In the genomic region with DNA sequence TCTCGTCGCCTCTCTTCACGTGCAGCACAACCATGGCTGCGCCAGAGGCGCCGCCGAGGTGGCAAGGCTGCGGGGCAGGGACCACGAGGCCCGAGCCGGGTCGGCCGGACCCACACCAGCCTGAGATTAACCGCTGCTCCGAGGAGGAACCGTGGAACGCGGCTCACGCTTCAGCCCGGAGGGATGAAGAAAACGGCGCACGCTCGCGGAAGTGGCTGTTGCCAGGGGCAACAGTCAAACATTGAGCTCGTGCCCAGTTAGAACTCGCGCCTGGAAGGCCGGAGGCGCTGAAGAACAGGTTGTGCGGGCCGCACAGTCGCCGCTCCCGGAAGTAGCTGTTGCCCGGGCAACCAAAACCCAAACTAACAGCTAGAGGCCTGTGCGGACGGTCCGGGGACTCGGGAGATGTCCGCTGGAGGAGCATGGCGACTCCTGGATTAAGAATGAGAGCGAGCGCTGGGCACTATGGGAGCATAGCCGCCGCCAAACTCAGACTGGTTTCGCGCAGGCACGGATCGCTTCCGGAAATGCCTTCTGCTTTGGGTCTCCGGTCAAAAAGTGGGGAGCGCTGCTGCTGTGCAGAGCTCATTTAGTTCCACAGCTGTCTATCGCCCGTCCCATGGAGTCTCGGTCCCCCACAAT, we compare ENCODE assay signal across 8 mouse cellular contexts. TPM values are rescaled to one million over a fixed set of nuclear protein-coding genes. Genes with fewer than 3 reads are reported as not detected.
A peak's percentile ranks its signal among the peaks of the same experiment; 100 is the strongest.
DNase-seq lines count a peak whose midpoint lies in the region; ATAC-seq lines count a peak whose summit lies in the region.

A gene (minus strand): TSS at position 428 of the 642 bp plus-strand sequence.

- peaks cover 24% of the 10 kb centered on the region for H3K36me3 ChIP-seq in heart, embryonic 13.5 days
- peaks cover 19% of the 10 kb centered on the region for H3K36me3 ChIP-seq in liver, embryonic 12.5 days
- no peaks in the 10 kb centered on the region for H3K36me3 ChIP-seq in stomach, embryonic 15.5 days

- H3K27ac ChIP-seq in brown adipose tissue, adult 24 weeks (replicated peaks; ENCODE audit: low read depth, low read length), result peak within 1 kb of the TSS; percentile 44
- H3K27ac ChIP-seq in heart, embryonic 13.5 days (replicated peaks), result peak within 1 kb of the TSS; percentile 81
- H3K27ac ChIP-seq in liver, embryonic 12.5 days, result peak within 1 kb of the TSS; percentile 83
- H3K27ac ChIP-seq in stomach, embryonic 15.5 days, result peak within 1 kb of the TSS; percentile 85

- no peaks in the 10 kb centered on the region for H3K27me3 ChIP-seq in heart, embryonic 13.5 days (replicated peaks)
- no peaks in the 10 kb centered on the region for H3K27me3 ChIP-seq in liver, embryonic 12.5 days (replicated peaks)
- H3K27me3 ChIP-seq in stomach, embryonic 15.5 days (replicated peaks), result no peaks in the 10 kb centered on the region

- no peaks in the 10 kb centered on the region for H3K9me3 ChIP-seq in heart, embryonic 13.5 days
- no peaks in the 10 kb centered on the region for H3K9me3 ChIP-seq in liver, embryonic 12.5 days (replicated peaks)
- H3K9me3 ChIP-seq in stomach, embryonic 15.5 days, result no peaks in the 10 kb centered on the region

- WGBS in heart, embryonic 13.5 days, result 0% methylated on average over 56 of the region's 56 CpGs
- WGBS in liver, embryonic 12.5 days (ENCODE audit: insufficient replicate concordance), result under 1% methylated on average over 56 of the region's 56 CpGs
- under 1% methylated on average over 56 of the region's 56 CpGs for WGBS in stomach, embryonic 15.5 days

- peak within 1 kb of the TSS; percentile 83 for H3K9ac ChIP-seq in heart, embryonic 13.5 days
- peak within 1 kb of the TSS; percentile 88 for H3K9ac ChIP-seq in liver, embryonic 12.5 days
- peak within 1 kb of the TSS; percentile 68 for H3K9ac ChIP-seq in stomach, embryonic 15.5 days

- no peaks in the 10 kb centered on the region for H3K4me1 ChIP-seq in brown adipose tissue, adult 24 weeks (ENCODE audit: control insufficient read depth, insufficient read depth, insufficient read length, low read length)
- H3K4me1 ChIP-seq in heart, embryonic 13.5 days, result peaks cover 9% of the 10 kb centered on the region; the same call in 1 of the 2 replicates
- H3K4me1 ChIP-seq in liver, embryonic 12.5 days, result peaks cover 12% of the 10 kb centered on the region
- H3K4me1 ChIP-seq in stomach, embryonic 15.5 days, result peaks cover 3% of the 10 kb centered on the region; the same call in 1 of the 2 replicates

- H3K4me2 ChIP-seq in heart, embryonic 13.5 days, result peak within 1 kb of the TSS; percentile 86
- peak within 1 kb of the TSS; percentile 92 for H3K4me2 ChIP-seq in liver, embryonic 12.5 days
- H3K4me2 ChIP-seq in stomach, embryonic 15.5 days, result peak within 1 kb of the TSS; percentile 81

- ATAC-seq in heart, embryonic 13.5 days (ENCODE audit: extremely low read depth, insufficient number of reproducible peaks, low FRiP score, low TSS enrichment), result peak; percentile 89
- ATAC-seq in liver, embryonic 12.5 days, result peak; percentile 95
- ATAC-seq in stomach, embryonic 15.5 days (ENCODE audit: insufficient read depth, low FRiP score, low read depth), result peak; percentile 96

- DNase-seq in CD4-positive, CD25-positive, alpha-beta regulatory T cell, adult 2 months (ENCODE audit: low read depth, low spot score), result peak; percentile 96
- peak; percentile 37 for DNase-seq in fat pad, adult 2 months (ENCODE audit: extremely low read depth, low read depth, low spot score)
- peak; percentile 96 for DNase-seq in kidney, postnatal 10 days
- DNase-seq in natural killer cell, adult 2 months (ENCODE audit: low spot score in 2 of 2), result peak; percentile 91 to 92

- peak within 1 kb of the TSS; percentile 80 for H3K4me3 ChIP-seq in brown adipose tissue, adult 24 weeks (ENCODE audit: insufficient read depth, low read depth, low read length)
- H3K4me3 ChIP-seq in heart, embryonic 13.5 days, result peak within 1 kb of the TSS; percentile 81
- H3K4me3 ChIP-seq in liver, embryonic 12.5 days, result peak within 1 kb of the TSS; percentile 81
- peak within 1 kb of the TSS; percentile 79 for H3K4me3 ChIP-seq in stomach, embryonic 15.5 days (replicated peaks)

RNA-seq across cellular contexts. Expression of the gene that starts here (rescaled TPM):
- polyA plus RNA-seq in brown adipose tissue, adult 24 weeks (2012; ENCODE audit: insufficient read depth, insufficient read length, missing spikeins), result 41.8 and 45.0 TPM in 2 replicates
- polyA plus RNA-seq in heart, embryonic 13.5 days (2015; fragmentation: Nextera tagmentation; extraction: Ambion mirVana), result 34.6 and 36.9 TPM in 2 replicates
- polyA plus RNA-seq in liver, embryonic 12.5 days (2016; fragmentation: Nextera tagmentation; extraction: Ambion mirVana), result 41.4 and 44.0 TPM in 2 replicates
- polyA plus RNA-seq in stomach, embryonic 15.5 days (2015; fragmentation: Nextera tagmentation; extraction: Ambion mirVana), result 40.1 and 42.7 TPM in 2 replicates

Comparison
In these comparisons a context has a peak if more than half of its experiments do, and no peak if none do; other contexts are left out.
1. Peak in every context shown above with its lines: DNase-seq, ATAC-seq, H3K4me3 ChIP-seq and H3K27ac ChIP-seq.
2. DNase-seq: peak in every context shown above with its lines; median percentile 96 in CD4-positive, CD25-positive, alpha-beta regulatory T cell, adult 2 months; 96 in kidney, postnatal 10 days; 92 in natural killer cell, adult 2 months; 37 in fat pad, adult 2 months.